Comparison of ENCODE assay signal across 8 mouse cellular contexts in the genomic region with DNA sequence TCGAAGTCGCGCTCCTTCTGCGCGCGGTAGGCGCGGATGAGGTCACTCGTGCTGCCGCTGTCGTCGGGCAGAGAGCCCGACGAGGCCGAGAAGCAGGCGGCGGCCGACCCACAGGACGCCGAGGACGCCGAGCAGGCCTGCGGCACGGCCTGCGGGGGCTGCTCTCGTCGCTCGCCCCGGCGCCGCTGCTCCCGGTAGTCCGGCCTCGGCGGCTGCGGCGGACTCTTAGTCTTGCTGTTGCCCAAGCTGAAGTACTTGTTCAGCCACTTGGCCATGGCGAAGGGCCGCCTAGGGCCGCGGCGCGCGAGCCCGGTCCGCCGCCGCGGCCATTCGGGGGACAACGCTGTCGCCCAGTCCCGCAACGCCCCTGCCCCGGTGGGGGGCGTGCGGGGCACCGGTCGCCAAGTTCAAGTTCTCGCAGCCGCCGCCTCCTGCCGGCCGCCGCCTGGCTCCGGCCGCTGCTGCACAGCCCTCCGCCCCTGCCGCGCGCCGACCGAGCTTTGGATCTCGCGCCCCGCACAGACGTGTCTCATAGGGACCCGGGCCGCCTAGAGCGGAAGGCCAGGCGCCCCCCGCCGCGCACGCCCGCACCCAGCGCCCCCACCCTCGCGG. TPM values are rescaled to one million over a fixed set of nuclear protein-coding genes. Genes with fewer than 3 reads are reported as not detected.
DNase-seq lines count a peak whose midpoint lies in the region; ATAC-seq and TF ChIP-seq lines count a peak whose summit lies in the region.

No protein-coding gene starts in this region.

- TF ChIP-seq EP300 in ES-Bruce4 (IDR thresholded peaks at IDR 0.05; ENCODE audit: insufficient read depth, low read depth, low read length), result no peak

- H3K36me3 ChIP-seq in ES-Bruce4 (ENCODE audit: control insufficient read depth, insufficient read depth, low read length, poor library complexity, severe bottlenecking), result no peaks in the 10 kb centered on the region
- no peaks in the 10 kb centered on the region for H3K36me3 ChIP-seq in embryonic facial prominence, embryonic 13.5 days
- no peaks in the 10 kb centered on the region for H3K36me3 ChIP-seq in limb, embryonic 15.5 days

- WGBS in embryonic facial prominence, embryonic 13.5 days, result under 1% methylated on average over 89 of the region's 89 CpGs
- WGBS in limb, embryonic 15.5 days, result under 1% methylated on average over 75 of the region's 89 CpGs

- intact Hi-C loops in heart, postnatal 36 days (cut with DNase I), result loop anchor here (2.0 to 5.0 kb wide), 7 partner anchors 57 to 518 kb away; a partner anchor contains a TSS

- no peaks in the 10 kb centered on the region for H3K4me1 ChIP-seq in ES-Bruce4 (ENCODE audit: control insufficient read depth, insufficient read depth, low read length)
- H3K4me1 ChIP-seq in embryonic facial prominence, embryonic 13.5 days, result peaks cover 66% of the 10 kb centered on the region
- H3K4me1 ChIP-seq in limb, embryonic 15.5 days, result peaks cover 74% of the 10 kb centered on the region

- H3K27ac ChIP-seq in ES-Bruce4 (ENCODE audit: insufficient read depth, low read length), result no peak overlapping the region
- H3K27ac ChIP-seq in embryonic facial prominence, embryonic 13.5 days, result peak overlapping the region; percentile 91
- peak overlapping the region; percentile 91 for H3K27ac ChIP-seq in limb, embryonic 15.5 days

- DNase-seq in kidney, adult 18-20 months, result peak; percentile 66
- no peak for DNase-seq in kidney, adult 9 months
- peak; percentile 55 to 75 for DNase-seq in heart, postnatal 36 days
- DNase-seq in naive thymus-derived CD4-positive, alpha-beta T cell, adult 2 months (ENCODE audit: low read depth), result peak; percentile 65
- DNase-seq in T-cell, adult 2 months (ENCODE audit: low spot score), result no peak

- peak; percentile 53 for ATAC-seq in embryonic facial prominence, embryonic 13.5 days (ENCODE audit: insufficient number of reproducible peaks, insufficient read depth, low FRiP score, low TSS enrichment, low read depth)
- ATAC-seq in limb, embryonic 15.5 days (ENCODE audit: insufficient number of reproducible peaks, low FRiP score, low TSS enrichment, low read depth), result no peak; the same call in 1 of the 2 replicates

- H3K9ac ChIP-seq in ES-Bruce4 (ENCODE audit: low read depth, poor library complexity, severe bottlenecking), result peak overlapping the region; percentile 96
- peak overlapping the region; percentile 90 for H3K9ac ChIP-seq in embryonic facial prominence, embryonic 13.5 days
- H3K9ac ChIP-seq in limb, embryonic 15.5 days, result peak overlapping the region; percentile 87

- peak overlapping the region; percentile 89 for H3K4me3 ChIP-seq in ES-Bruce4 (ENCODE audit: low read depth, low read length)
- H3K4me3 ChIP-seq in embryonic facial prominence, embryonic 13.5 days, result peak overlapping the region; percentile 62
- peak overlapping the region; percentile 63 for H3K4me3 ChIP-seq in limb, embryonic 15.5 days

- H3K4me2 ChIP-seq in embryonic facial prominence, embryonic 13.5 days, result peak overlapping the region; percentile 92
- H3K4me2 ChIP-seq in limb, embryonic 15.5 days, result peak overlapping the region; percentile 94

- no peak for TF ChIP-seq POLR2A in ES-Bruce4 (IDR thresholded peaks at IDR 0.05; ENCODE audit: insufficient read depth, low read length)

- peaks cover 10% of the 10 kb centered on the region for H3K27me3 ChIP-seq in ES-Bruce4 (ENCODE audit: control insufficient read depth, insufficient read depth, low read length, poor library complexity, severe bottlenecking)
- H3K27me3 ChIP-seq in embryonic facial prominence, embryonic 13.5 days, result no peaks in the 10 kb centered on the region
- no peaks in the 10 kb centered on the region for H3K27me3 ChIP-seq in limb, embryonic 15.5 days

- TF ChIP-seq CTCF in ES-Bruce4 (IDR thresholded peaks at IDR 0.05; ENCODE audit: low read depth, low read length), result no peak

- H3K9me3 ChIP-seq in ES-Bruce4 (replicated peaks; ENCODE audit: control insufficient read depth, insufficient read depth, low read length, poor library complexity, severe bottlenecking), result no peaks in the 10 kb centered on the region
- H3K9me3 ChIP-seq in embryonic facial prominence, embryonic 13.5 days, result no peaks in the 10 kb centered on the region
- no peaks in the 10 kb centered on the region for H3K9me3 ChIP-seq in limb, embryonic 15.5 days

RNA-seq across cellular contexts. Expression of a gene that starts 2.2 kb away (rescaled TPM):
- polyA plus RNA-seq in ES-Bruce4 (2011; ENCODE audit: insufficient read depth, insufficient read length, low read depth, missing spikeins), result 24.5 and 27.4 TPM in 2 replicates
- polyA plus RNA-seq in embryonic facial prominence, embryonic 13.5 days (2015; fragmentation: Nextera tagmentation; extraction: Ambion mirVana), result 3.8 and 4.2 TPM in 2 replicates
- total RNA-seq in heart, postnatal 36 days (2021), result 10 to 100 TPM; 24.2 to 40.9 TPM
- 6.8 and 9.6 TPM in 2 replicates for polyA plus RNA-seq in limb, embryonic 15.5 days (2015; fragmentation: Nextera tagmentation; extraction: Ambion mirVana)

Comparison
In these comparisons a context has a peak if more than half of its experiments do, and no peak if none do; other contexts are left out.
1. DNase-seq: peak in kidney, adult 18-20 months (single experiment), heart, postnatal 36 days (2 of 2) and naive thymus-derived CD4-positive, alpha-beta T cell, adult 2 months (single experiment); none in kidney, adult 9 months (single experiment) and T-cell, adult 2 months (single experiment).
2. Peak in every context shown above with its lines, with median percentiles within 50 percentile points of each other: H3K4me3 ChIP-seq and H3K9ac ChIP-seq.